Mouse (Mus musculus): Measurements from ENCODE around the gene Pdpn.
"Not testable (repeated sequence)": the region's sequence is repeated elsewhere in the genome, so short reads cannot be mapped to it uniquely, and the experiment has no call there.

Pdpn gene

GRCm38 (mm10) chr4:143299325-143300070, at the start of gene Pdpn:
TSS of gene Pdpn (minus strand) at chr4:143299564.
- no peak for DNase-seq (ENCODE audit: low spot score in 2 of 2)

DNA sequence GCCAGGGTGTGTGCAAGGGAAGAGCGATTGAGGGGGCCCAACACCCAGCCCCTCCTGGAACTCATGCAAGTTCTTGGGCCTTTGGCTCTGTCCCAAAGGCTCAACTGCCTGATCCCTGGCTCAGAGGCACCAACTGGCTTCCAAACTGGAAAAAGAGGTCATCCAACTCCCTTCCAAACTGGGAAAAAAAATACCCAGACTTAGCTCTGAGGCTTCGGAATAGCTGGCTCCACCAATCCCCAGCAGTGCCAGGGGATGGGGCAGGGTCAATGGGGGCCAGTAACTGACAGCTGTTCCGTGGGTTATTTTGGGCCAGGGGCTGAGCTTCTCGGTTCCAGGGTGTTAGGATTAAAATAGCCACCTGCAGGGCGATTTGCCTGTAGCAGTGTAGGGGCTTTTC, 49.3 kb upstream of the Pdpn start:
- no peak for DNase-seq (ENCODE audit: low spot score in 2 of 2)

- DNase-seq (ENCODE audit: low spot score in 2 of 2), result not testable (repeated sequence)
Measured at GRCm38 (mm10) chr4:143345491-143345890, 46.1 kb upstream of the Pdpn start.

GRCm38 (mm10) chr4:143341470-143341869, 42.1 kb upstream of the Pdpn start:
- no peak for DNase-seq (ENCODE audit: low spot score in 2 of 2)

DNA sequence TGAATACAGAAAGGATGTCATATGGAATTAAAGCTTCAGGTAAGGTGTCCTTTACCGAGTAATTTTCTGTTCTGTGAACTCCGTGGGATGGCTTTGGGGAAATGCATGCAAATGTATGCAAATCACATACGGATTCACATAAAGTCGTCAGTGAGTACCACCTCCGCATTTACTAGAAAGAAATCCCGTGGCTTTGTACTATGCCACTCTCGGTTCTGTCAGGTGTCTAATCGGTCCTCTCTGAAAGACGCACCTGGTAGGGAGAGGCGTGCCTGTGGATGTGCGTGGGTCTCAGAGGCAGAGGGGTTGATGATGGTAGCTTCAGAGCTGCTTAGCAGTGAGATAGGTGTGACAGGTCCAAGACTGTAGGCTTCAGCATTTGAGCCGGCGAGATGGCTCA, 40.4 kb upstream of the Pdpn start:
- DNase-seq (ENCODE audit: low spot score in 2 of 2), result no peak

DNA sequence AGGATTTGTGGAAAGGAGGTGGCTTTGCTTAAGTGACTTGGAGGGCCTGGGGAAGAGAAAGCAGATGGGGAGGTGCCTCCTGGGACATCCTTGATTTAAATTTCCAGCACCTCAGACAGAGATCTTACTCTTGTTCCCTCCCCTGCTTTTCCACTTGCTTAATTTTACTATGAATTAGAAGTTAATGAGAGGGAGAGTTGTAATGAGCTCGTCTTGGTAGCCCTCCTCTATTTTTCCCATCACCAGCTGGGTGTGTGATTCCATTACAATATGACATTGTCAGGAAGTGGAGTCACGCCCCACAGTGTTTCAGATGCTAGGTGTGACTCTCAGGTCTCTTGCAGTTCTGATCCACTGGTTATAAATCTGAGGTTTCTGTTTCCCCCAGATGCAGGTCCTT, 36.7 kb upstream of the Pdpn start:
- no peak for DNase-seq (ENCODE audit: low spot score in 2 of 2)

GRCm38 (mm10) chr4:143334995-143335394, 35.6 kb upstream of the Pdpn start:
- DNase-seq (ENCODE audit: low spot score in 2 of 2), result no peak

DNA sequence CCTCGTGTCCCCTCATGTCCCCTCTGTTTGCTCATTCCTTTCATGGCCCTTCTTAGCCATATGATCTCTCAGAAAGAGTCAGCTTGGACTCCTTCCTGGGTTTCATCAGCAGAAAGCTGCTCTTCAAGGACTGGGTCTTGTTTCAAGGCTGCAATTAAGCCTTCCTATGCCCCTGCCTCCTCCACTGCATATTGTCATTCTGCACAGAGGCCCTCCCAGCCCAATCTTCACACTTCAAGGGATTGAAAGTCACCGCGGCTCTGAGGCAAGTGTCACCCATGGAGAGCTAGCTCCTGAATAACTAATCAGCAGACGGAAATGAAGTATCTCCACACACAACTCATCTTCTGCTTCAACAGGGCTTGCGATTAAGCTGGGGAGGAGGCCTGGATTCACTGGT, 34.8 kb upstream of the Pdpn start:
- DNase-seq (ENCODE audit: low spot score in 2 of 2), result no peak

GRCm38 (mm10) chr4:143331787-143332186, 32.4 kb upstream of the Pdpn start:
- no peak for DNase-seq (ENCODE audit: low spot score in 2 of 2)

DNA sequence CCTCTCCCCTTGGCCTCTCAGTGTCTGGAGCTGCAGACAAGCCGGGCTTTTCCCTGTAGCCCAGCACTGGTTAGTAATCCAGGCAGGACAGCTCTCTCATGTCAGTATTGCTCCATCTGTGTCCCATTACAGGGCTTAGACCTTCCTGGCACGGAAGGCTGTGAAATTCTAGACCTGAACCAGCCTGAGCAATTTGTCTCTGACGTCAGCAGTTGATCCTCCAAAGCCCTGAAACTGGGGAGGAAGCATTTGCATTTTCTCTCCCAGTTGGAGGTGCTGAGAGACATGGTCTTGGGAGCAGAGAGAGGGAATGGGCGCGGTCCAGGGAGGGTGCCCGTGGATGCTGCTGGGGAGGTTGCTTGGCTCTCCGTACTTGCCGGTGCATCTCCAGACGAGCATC, 31.2 kb upstream of the Pdpn start:
- DNase-seq (ENCODE audit: low spot score in 2 of 2), result no peak

- no peak for DNase-seq (ENCODE audit: low spot score in 2 of 2)
Measured at GRCm38 (mm10) chr4:143325625-143325941, 26.2 kb upstream of the Pdpn start.

DNA sequence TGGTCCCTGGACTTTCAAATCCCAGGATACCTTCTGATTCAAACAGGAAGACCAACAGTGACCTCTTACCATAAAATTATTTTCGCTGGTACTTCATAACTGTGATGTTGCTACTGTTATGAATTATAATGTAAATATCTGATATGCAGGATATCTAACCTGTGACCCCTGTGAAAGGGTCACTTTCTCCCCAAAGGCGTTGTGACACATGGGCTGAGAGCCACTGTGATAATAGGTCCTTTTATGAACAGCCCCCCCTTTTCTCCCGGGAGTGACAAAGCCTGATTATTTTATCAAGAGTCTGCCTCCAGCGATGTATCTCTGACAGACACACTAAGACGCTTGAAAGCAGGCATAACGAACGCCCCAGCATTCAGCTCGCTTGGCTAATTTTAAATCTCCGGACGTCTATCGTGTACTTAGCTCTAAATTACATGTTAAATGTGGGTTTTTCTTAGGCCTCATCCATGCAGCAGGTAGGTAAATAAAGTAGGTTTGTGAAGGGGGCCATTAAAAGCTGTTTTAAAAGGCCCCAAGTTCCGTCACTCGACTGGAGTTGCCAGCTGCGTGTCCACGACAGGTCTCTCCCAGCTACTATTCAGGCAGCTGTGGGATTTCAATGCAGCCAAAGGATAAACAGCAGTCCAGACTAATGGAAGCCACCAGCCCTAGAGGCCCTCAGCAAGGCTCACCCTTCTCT, 25.7 kb upstream of the Pdpn start:
- DNase-seq (ENCODE audit: low spot score in 2 of 2), result no peak

DNA sequence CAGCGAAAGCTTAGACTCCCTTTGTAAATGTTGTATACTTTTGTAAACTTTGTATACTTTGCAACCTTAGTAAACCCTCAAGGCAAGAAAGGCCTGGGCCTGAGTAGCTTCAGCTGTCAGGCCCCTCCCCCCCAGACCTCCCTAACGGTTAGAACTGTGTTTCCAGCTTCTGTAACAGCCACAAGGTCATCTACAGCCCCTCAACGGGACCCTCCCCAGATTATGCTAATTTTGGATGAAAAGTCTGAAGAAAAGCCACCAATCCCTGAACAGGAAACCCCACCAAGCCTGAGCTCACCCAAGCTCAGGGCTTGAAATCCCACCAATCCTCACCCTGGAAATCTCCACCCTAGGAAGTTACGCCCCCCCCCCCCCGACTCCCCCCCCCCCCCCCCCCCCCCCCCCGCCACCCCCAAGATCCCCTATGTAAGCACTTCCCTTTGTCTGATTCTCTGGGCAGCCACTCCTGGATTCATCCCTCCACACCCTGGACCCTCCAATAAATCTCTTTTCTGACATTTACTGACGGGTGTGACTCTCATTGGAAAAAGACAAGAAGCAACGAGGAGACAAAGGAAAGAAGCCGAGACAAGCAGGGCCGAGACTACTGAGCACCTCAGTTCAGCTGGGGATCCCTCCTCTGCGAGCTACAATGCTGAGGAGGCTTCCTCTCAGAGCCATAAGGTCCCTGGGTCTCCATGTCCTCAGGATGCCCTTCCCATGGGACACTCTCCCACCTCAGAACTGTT, 25.0 kb upstream of the Pdpn start:
- DNase-seq (ENCODE audit: low spot score in 2 of 2), result no peak

- DNase-seq (ENCODE audit: low spot score in 2 of 2), result no peak
Measured at GRCm38 (mm10) chr4:143313299-143313698, 13.9 kb upstream of the Pdpn start.

- DNase-seq (ENCODE audit: low spot score in 2 of 2), result no peak
Measured at GRCm38 (mm10) chr4:143311341-143311740, 12.0 kb upstream of the Pdpn start.

GRCm38 (mm10) chr4:143305987-143306772, 6.8 kb upstream of the Pdpn start:
- DNase-seq (ENCODE audit: low spot score in 2 of 2), result no peak

DNA sequence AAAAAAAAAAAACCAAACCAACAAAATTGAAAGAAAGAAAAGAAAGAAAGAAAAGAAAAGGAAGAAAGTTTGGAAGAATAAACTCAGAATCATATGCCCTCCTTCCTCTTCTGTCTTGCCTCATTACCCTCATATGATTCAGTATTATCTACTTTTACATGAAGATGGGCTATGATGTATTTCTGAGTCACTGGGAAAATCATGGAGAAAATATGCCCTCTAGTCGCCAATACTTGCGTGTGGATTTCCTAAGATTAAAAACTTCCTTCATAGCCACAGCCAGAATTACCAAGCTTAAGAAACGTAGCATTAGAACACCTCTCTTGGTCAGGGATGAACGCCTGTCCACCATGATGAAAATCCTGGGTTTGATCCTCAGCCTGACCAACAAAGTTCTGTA, 5.7 kb upstream of the Pdpn start:
- no peak for DNase-seq (ENCODE audit: low spot score in 2 of 2)

DNA sequence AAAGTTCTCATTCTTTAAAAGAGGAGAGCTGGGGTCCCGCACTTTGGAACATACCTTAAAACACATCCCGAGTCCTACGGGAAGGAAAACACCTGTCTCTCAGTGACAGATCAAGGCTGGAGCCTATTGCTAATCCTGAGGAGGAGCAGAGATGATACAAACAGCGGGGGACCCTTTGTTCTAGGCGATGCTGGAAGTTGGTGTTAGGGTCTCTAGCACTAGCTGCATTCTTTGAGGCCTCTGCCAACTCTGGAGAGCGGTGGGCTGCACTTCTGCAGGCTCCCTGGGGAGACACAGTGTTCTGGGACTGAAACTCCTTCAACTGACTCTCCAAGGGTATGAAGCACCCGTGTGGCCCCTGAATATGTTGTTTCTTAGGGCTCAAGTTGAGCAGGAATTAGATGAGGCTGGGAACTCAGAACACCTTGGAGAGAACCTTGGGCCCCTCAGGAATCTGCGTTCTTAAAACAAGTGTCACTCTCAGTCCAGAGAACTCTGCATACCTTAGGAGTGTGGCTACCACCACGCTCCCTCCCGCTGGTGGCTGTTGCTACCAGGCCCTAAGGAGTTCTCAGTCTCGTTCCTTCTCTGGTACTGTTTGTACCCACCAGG, 3.0 kb upstream of the Pdpn start:
- DNase-seq (ENCODE audit: low spot score in 2 of 2), result no peak

DNA sequence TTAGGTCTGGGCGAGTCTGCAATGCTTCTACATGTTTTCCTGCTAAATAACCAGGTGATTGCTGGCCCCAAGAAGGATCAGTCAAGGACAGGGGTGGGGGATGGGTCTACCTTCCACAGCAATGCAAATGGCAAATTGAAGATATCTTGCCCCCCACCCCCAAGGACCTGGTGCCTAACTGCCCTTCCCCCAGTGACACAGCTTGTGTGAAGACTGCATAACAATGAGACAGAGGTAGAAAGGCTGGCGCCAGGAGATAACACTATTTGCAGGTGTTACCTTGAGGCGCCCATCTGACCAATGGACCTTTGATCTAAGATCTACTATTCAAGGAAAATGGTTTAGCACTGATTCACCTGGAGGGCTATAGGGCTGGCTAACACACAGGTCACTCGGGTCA, 2.5 kb upstream of the Pdpn start:
- no peak for DNase-seq (ENCODE audit: low spot score in 2 of 2)

DNA sequence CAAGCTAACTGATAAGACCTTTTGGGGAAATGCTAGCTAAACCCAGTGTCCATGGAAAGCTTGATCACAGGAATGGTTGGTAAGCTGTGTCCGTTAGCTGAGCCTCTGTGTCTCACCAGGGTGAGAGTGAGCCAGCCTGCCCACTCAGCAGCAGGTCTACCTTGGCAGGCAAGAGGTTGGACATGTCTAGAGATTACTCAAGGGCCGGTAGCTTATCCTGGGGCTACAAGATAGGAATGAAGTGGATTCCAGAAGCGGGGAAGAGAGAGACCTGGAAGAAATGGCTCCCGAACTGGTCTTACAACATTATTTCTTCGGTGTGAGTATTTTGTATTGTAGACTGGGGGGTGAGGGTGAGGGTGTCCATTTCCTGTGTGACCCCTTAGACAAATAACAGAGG, 1.7 kb upstream of the Pdpn start:
- no peak for DNase-seq (ENCODE audit: low spot score in 2 of 2)

DNA sequence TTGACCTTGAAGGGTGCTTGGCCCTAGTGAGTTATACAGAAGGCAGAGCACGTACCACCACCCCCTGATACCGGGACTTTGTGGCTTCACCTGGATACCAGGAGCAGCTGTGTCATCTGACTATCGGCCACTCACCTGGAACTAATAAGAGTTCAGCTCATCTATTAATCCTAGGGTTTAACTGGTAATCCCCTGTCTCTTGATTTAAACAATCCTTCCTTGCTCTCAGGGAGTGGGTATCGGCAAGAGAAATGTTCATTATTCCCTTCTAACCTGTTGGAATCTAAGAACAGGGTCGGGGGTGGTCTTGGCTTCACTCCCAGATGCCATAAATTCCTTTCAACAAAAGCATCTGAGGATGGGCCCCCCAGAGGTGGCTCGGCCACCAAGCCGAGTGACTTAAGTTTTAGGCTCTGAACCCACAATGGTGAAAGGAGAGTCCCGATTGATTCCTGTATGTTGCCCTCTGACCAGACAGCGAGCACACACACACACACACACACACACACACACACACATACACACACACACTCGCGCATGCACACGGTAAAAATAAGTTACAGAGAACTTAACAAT, 837 bp upstream of the Pdpn start:
- DNase-seq (ENCODE audit: low spot score in 2 of 2), result no peak

Data from spleen, postnatal 36 days (tissue).